Mouse (Mus musculus): Measurements from ENCODE around the gene Sfswap. TPM values are rescaled to one million over a fixed set of nuclear protein-coding genes. Genes with fewer than 3 reads are reported as not detected.
"Not testable (repeated sequence)": the region's sequence is repeated elsewhere in the genome, so short reads cannot be mapped to it uniquely, and the experiment has no call there.

The Sfswap gene
- total and polyA plus RNA-seq, 3 experiments: 83.4 to 216 (median 91.0) TPM

- ATAC-seq (ENCODE audit: extremely low read depth, insufficient number of reproducible peaks, low FRiP score, poor library complexity, severe bottlenecking) (peak; percentile 45; the same call in 1 of the 2 replicates), DNase-seq (ENCODE audit: low spot score) (peak; percentile 49)
- Histone ChIP-seq H3K4me3 (ENCODE audit: low read depth, low read length) (no peak overlapping the region), H3K9me3 (replicated peaks) (no peaks in the 10 kb centered on the region), H3K36me3 (replicated peaks) (no peaks in the 10 kb centered on the region), H3K27me3 (ENCODE audit: insufficient read depth, low read length) (no peaks in the 10 kb centered on the region; the same call in 1 of the 2 replicates), H3K4me1 (ENCODE audit: insufficient read depth, low read depth, low read length) (peaks cover 11% of the 10 kb centered on the region)
- no peak for TF ChIP-seq TAL1 (conservative IDR thresholded peaks at IDR 0.05; ENCODE audit: low read depth, low read length)
- peak; percentile 98 for TF ChIP-seq CTCF (IDR thresholded peaks at IDR 0.05; ENCODE audit: low read depth, low read length)
- TF ChIP-seq GATA2 (IDR thresholded peaks at IDR 0.05; ENCODE audit: borderline replicate concordance, low read depth, low read length): no peak
Measured at GRCm38 (mm10) chr5:129594116-129595114, 93.4 kb downstream of the Sfswap start.

- DNase-seq (ENCODE audit: low spot score) (no peak), ATAC-seq (ENCODE audit: extremely low read depth, insufficient number of reproducible peaks, low FRiP score, poor library complexity, severe bottlenecking) (no peak)
- TF ChIP-seq GATA2 (IDR thresholded peaks at IDR 0.05; ENCODE audit: borderline replicate concordance, low read depth, low read length) (no peak), CTCF (IDR thresholded peaks at IDR 0.05; ENCODE audit: low read depth, low read length) (0 out of 2 replicates have a peak, but pooled peaks have one; percentile 10)
- H3K36me3 ChIP-seq (replicated peaks): no peaks in the 10 kb centered on the region
- no peaks in the 10 kb centered on the region for H3K9me3 ChIP-seq (replicated peaks)
- H3K4me1 ChIP-seq (ENCODE audit: insufficient read depth, low read depth, low read length): no peaks in the 10 kb centered on the region; the same call in 1 of the 2 replicates
- H3K4me3 ChIP-seq (ENCODE audit: low read depth, low read length): no peak overlapping the region
- H3K27me3 ChIP-seq (ENCODE audit: insufficient read depth, low read length): peaks cover 11% of the 10 kb centered on the region; the same call in 1 of the 2 replicates
Measured at GRCm38 (mm10) chr5:129602071-129602487, 101.1 kb downstream of the Sfswap start.

- DNase-seq (ENCODE audit: low spot score) (no peak), ATAC-seq (ENCODE audit: extremely low read depth, insufficient number of reproducible peaks, low FRiP score, poor library complexity, severe bottlenecking) (no peak)
- Histone ChIP-seq H3K4me3 (ENCODE audit: low read depth, low read length) (no peak overlapping the region), H3K4me1 (ENCODE audit: insufficient read depth, low read depth, low read length) (peaks cover 2% of the 10 kb centered on the region; the same call in 1 of the 2 replicates), H3K36me3 (replicated peaks) (no peaks in the 10 kb centered on the region), H3K27me3 (ENCODE audit: insufficient read depth, low read length) (peaks cover 10% of the 10 kb centered on the region; the same call in 1 of the 2 replicates), H3K9me3 (replicated peaks) (no peaks in the 10 kb centered on the region)
- TF ChIP-seq GATA2 (IDR thresholded peaks at IDR 0.05; ENCODE audit: borderline replicate concordance, low read depth, low read length): no peak
- TF ChIP-seq GATA1 (IDR thresholded peaks at IDR 0.05; ENCODE audit: borderline replicate concordance, low read length): no peak
- TF ChIP-seq CTCF (IDR thresholded peaks at IDR 0.05; ENCODE audit: low read depth, low read length): no peak
- TF ChIP-seq TAL1 (conservative IDR thresholded peaks at IDR 0.05; ENCODE audit: low read depth, low read length): no peak
Measured at GRCm38 (mm10) chr5:129607476-129607875, 106.5 kb downstream of the Sfswap start.

- DNase-seq (ENCODE audit: low spot score) (peak; percentile 61), ATAC-seq (ENCODE audit: extremely low read depth, insufficient number of reproducible peaks, low FRiP score, poor library complexity, severe bottlenecking) (peak; percentile 61)
- peaks cover 23% of the 10 kb centered on the region for H3K27me3 ChIP-seq (ENCODE audit: insufficient read depth, low read length)
Measured at GRCm38 (mm10) chr5:129611060-129611459, 110.0 kb downstream of the Sfswap start.

GRCm38 (mm10) chr5:129620600-129620999, 119.6 kb downstream of the Sfswap start:
- not testable (repeated sequence) for H3K4me3 ChIP-seq (ENCODE audit: low read depth, low read length); DNase-seq (ENCODE audit: low spot score); H3K9me3 ChIP-seq (replicated peaks); H3K27me3 ChIP-seq (ENCODE audit: insufficient read depth, low read length); ATAC-seq (ENCODE audit: extremely low read depth, insufficient number of reproducible peaks, low FRiP score, poor library complexity, severe bottlenecking); H3K36me3 ChIP-seq (replicated peaks); H3K4me1 ChIP-seq (ENCODE audit: insufficient read depth, low read depth, low read length)

More at GRCm38 (mm10) chr5:129611060-129611459, 110.0 kb downstream of the Sfswap start:
- Histone ChIP-seq H3K9me3 (replicated peaks) (no peaks in the 10 kb centered on the region), H3K4me1 (ENCODE audit: insufficient read depth, low read depth, low read length) (peaks cover 2% of the 10 kb centered on the region; the same call in 1 of the 2 replicates), H3K36me3 (replicated peaks) (no peaks in the 10 kb centered on the region), H3K4me3 (ENCODE audit: low read depth, low read length) (no peak overlapping the region)
- TF ChIP-seq CTCF (IDR thresholded peaks at IDR 0.05; ENCODE audit: low read depth, low read length) (peak; percentile 44), TAL1 (conservative IDR thresholded peaks at IDR 0.05; ENCODE audit: low read depth, low read length) (no peak)

Other genes starting within 250 kb of the Sfswap start
- not detected in 2 replicates for gene Mmp17, start 82.9 kb downstream of the Sfswap start, total RNA-seq (2014; fragmentation: Nextera tagmentation)
- gene Mmp17, start 82.9 kb downstream of the Sfswap start, total RNA-seq (2017): 0.05 TPM in 1 of 2 replicates, not detected in the other
- gene Mmp17, start 82.9 kb downstream of the Sfswap start, polyA plus RNA-seq (2012): 0.03 and 0.07 TPM in 2 replicates
- gene Zfp11, start 168.9 kb downstream of the Sfswap start, total RNA-seq (2014; fragmentation: Nextera tagmentation): 3.1 and 3.7 TPM in 2 replicates
- 1.4 TPM in 2 replicates for gene Zfp11, start 168.9 kb downstream of the Sfswap start, total RNA-seq (2017)
- gene Zfp11, start 168.9 kb downstream of the Sfswap start, polyA plus RNA-seq (2012): 0.03 and 0.10 TPM in 2 replicates
- gene Sept14, start 207.3 kb downstream of the Sfswap start, total RNA-seq (2014; fragmentation: Nextera tagmentation): not detected in 2 replicates
- not detected in 2 replicates for gene Sept14, start 207.3 kb downstream of the Sfswap start, total RNA-seq (2017)
- gene Sept14, start 207.3 kb downstream of the Sfswap start, polyA plus RNA-seq (2012): not detected in 2 replicates
- 138 and 144 TPM in 2 replicates for gene Mrps17, start 214.3 kb downstream of the Sfswap start, total RNA-seq (2014; fragmentation: Nextera tagmentation)
- gene Mrps17, start 214.3 kb downstream of the Sfswap start, total RNA-seq (2017): 146 and 158 TPM in 2 replicates
- gene Mrps17, start 214.3 kb downstream of the Sfswap start, polyA plus RNA-seq (2012): 17.0 and 42.2 TPM in 2 replicates
- 76.7 and 101 TPM in 2 replicates for gene Nipsnap2, start 223.8 kb downstream of the Sfswap start, total RNA-seq (2014; fragmentation: Nextera tagmentation)
- gene Nipsnap2, start 223.8 kb downstream of the Sfswap start, total RNA-seq (2017): 59.9 TPM in 2 replicates
- 41.5 and 56.0 TPM in 2 replicates for gene Nipsnap2, start 223.8 kb downstream of the Sfswap start, polyA plus RNA-seq (2012)